Comparison of ENCODE assay signal across 8 mouse cellular contexts in genomic region chr9:121374076-121374863, GRCm38 (mm10).
DNase-seq lines count a peak whose midpoint lies in the region; ATAC-seq and TF ChIP-seq lines count a peak whose summit lies in the region.

No protein-coding gene starts in this region.

- H3K27me3 ChIP-seq in liver, embryonic 12.5 days (replicated peaks) = no peaks in the 10 kb centered on the region
- no peaks in the 10 kb centered on the region for H3K27me3 ChIP-seq in hindbrain, embryonic 13.5 days

- TF ChIP-seq POLR2A in lung, adult 2 months (IDR thresholded peaks at IDR 0.05; ENCODE audit: borderline replicate concordance, extremely low read depth, low read depth, low read length) = no peak

- no peaks in the 10 kb centered on the region for H3K9me3 ChIP-seq in liver, embryonic 12.5 days (replicated peaks)
- H3K9me3 ChIP-seq in hindbrain, embryonic 13.5 days = no peaks in the 10 kb centered on the region

- no peak overlapping the region for H3K4me3 ChIP-seq in liver, embryonic 12.5 days
- H3K4me3 ChIP-seq in hindbrain, embryonic 13.5 days = no peak overlapping the region
- H3K4me3 ChIP-seq in lung, adult 2 months (replicated peaks; ENCODE audit: extremely low read depth, low read depth, low read length) = no peak overlapping the region

- H3K4me1 ChIP-seq in liver, embryonic 12.5 days = peaks cover 27% of the 10 kb centered on the region
- peaks cover 52% of the 10 kb centered on the region for H3K4me1 ChIP-seq in hindbrain, embryonic 13.5 days (replicated peaks)
- H3K4me1 ChIP-seq in lung, adult 2 months (ENCODE audit: control insufficient read depth, insufficient read depth, low read length) = peaks cover 30% of the 10 kb centered on the region

- no peak overlapping the region for H3K4me2 ChIP-seq in liver, embryonic 12.5 days
- H3K4me2 ChIP-seq in hindbrain, embryonic 13.5 days = no peak overlapping the region

- H3K27ac ChIP-seq in liver, embryonic 12.5 days = no peak overlapping the region
- peak overlapping the region; percentile 58 for H3K27ac ChIP-seq in hindbrain, embryonic 13.5 days

- peak; percentile 63 for DNase-seq in liver
- peak; percentile 74 for DNase-seq in adrenal gland, postnatal 14 days
- no peak for DNase-seq in lung, adult 2 months
- DNase-seq in testis, postnatal 10 days (ENCODE audit: low spot score) = no peak

- no peak overlapping the region for H3K9ac ChIP-seq in liver, embryonic 12.5 days
- peak overlapping the region; percentile 40; the same call in 1 of the 2 replicates for H3K9ac ChIP-seq in hindbrain, embryonic 13.5 days

- H3K36me3 ChIP-seq in liver, embryonic 12.5 days = no peaks in the 10 kb centered on the region
- no peaks in the 10 kb centered on the region for H3K36me3 ChIP-seq in hindbrain, embryonic 13.5 days

- WGBS in liver, embryonic 12.5 days (ENCODE audit: insufficient replicate concordance) = 32% methylated on average over 9 of the region's 9 CpGs
- 27% methylated on average over 9 of the region's 9 CpGs for WGBS in hindbrain, embryonic 13.5 days
- 36% methylated on average over 9 of the region's 9 CpGs for WGBS in lung, adult 2 months

- ATAC-seq in liver, embryonic 12.5 days = no peak
- ATAC-seq in erythroblast, adult 5-6 weeks (replicated peaks; ENCODE audit: low FRiP score, poor library complexity, severe bottlenecking) = peak; percentile 81
- ATAC-seq in hindbrain, embryonic 13.5 days (ENCODE audit: low FRiP score) = no peak
- peak; percentile 73 for ATAC-seq in neutrophil, adult 5-6 weeks (ENCODE audit: extremely low read depth, insufficient number of reproducible peaks, low FRiP score, poor library complexity, severe bottlenecking)

- TF ChIP-seq CTCF in lung, adult 2 months (IDR thresholded peaks at IDR 0.05; ENCODE audit: insufficient read depth, low read length) = peak; percentile 99

Comparison
In these comparisons a context has a peak if more than half of its experiments do, and no peak if none do; other contexts are left out.
1. DNase-seq: peak in liver (single experiment) and adrenal gland, postnatal 14 days (single experiment); none in lung, adult 2 months (single experiment) and testis, postnatal 10 days (single experiment).
2. ATAC-seq: peak in erythroblast, adult 5-6 weeks (single experiment) and neutrophil, adult 5-6 weeks (single experiment); none in liver, embryonic 12.5 days (single experiment) and hindbrain, embryonic 13.5 days (single experiment).